ENCODE assay signal across 30 mouse cellular contexts in genomic region chr1:58397731-58398130, GRCm38 (mm10).
"Had no signal": no experiment of that assay in that cellular context is flagged by ENCODE, and none has a peak within 500 bp of the region (broad histone marks: within the 10 kb centered on the region; RNA-seq: fewer than 3 reads in every experiment).

No protein-coding gene starts in this region.

- H3K9ac ChIP-seq: limb, embryonic 12.5 days; limb, embryonic 13.5 days; limb, embryonic 15.5 days; liver, embryonic 12.5 days; liver, embryonic 13.5 days; liver, embryonic 14.5 days; liver, embryonic 15.5 days; liver, postnatal 0 days; lung, embryonic 14.5 days; lung, embryonic 15.5 days; midbrain, embryonic 12.5 days; midbrain, embryonic 13.5 days; midbrain, embryonic 15.5 days had no signal

- H3K9me3 ChIP-seq: limb, embryonic 10.5 days; limb, embryonic 12.5 days; limb, embryonic 13.5 days; limb, embryonic 15.5 days; liver, embryonic 12.5 days; liver, embryonic 13.5 days; liver, embryonic 15.5 days; lung, embryonic 15.5 days; megakaryocyte, embryonic 14.5 days; midbrain, embryonic 10.5 days; midbrain, embryonic 12.5 days; midbrain, embryonic 13.5 days; midbrain, embryonic 15.5 days had no signal

- ATAC-seq: liver, embryonic 12.5 days; liver, postnatal 0 days; lung, postnatal 0 days; midbrain, embryonic 13.5 days; midbrain, embryonic 15.5 days; midbrain, embryonic 16.5 days had no signal

- DNase-seq: left cerebral cortex, postnatal 4 days; liver; liver, embryonic 13.5 days; liver, postnatal 0 days; lung, adult 18-20 months; lung, adult 2 months; lung, embryonic 14.5 days; lung, postnatal 10 days; lung, postnatal 14 days; lung, postnatal 36 days; lung, postnatal 4 days had no signal

- H3K4me3 ChIP-seq: left cerebral cortex, adult 2 months; limb, embryonic 10.5 days; limb, embryonic 12.5 days; limb, embryonic 13.5 days; limb, embryonic 15.5 days; liver, embryonic 12.5 days; liver, embryonic 13.5 days; liver, embryonic 15.5 days; lung, embryonic 15.5 days; megakaryocyte, embryonic 14.5 days; midbrain, embryonic 10.5 days; midbrain, embryonic 12.5 days; midbrain, embryonic 13.5 days; midbrain, embryonic 15.5 days; myocyte had no signal

- H3K4me2 ChIP-seq: limb, embryonic 12.5 days; limb, embryonic 13.5 days; limb, embryonic 15.5 days; liver, embryonic 11.5 days; liver, embryonic 12.5 days; liver, embryonic 13.5 days; liver, embryonic 15.5 days; lung, embryonic 14.5 days; lung, embryonic 15.5 days; midbrain, embryonic 12.5 days; midbrain, embryonic 13.5 days; midbrain, embryonic 15.5 days had no signal

- H3K27me3 ChIP-seq: limb, embryonic 12.5 days; limb, embryonic 13.5 days; limb, embryonic 15.5 days; liver, embryonic 12.5 days; liver, embryonic 13.5 days; liver, embryonic 15.5 days; lung, embryonic 15.5 days; megakaryocyte, embryonic 14.5 days; midbrain, embryonic 12.5 days; midbrain, embryonic 13.5 days; midbrain, embryonic 15.5 days had no signal

- H3K4me1 ChIP-seq: limb, embryonic 15.5 days had no signal

- H3K27ac ChIP-seq: left cerebral cortex, adult 2 months; limb, embryonic 10.5 days; limb, embryonic 12.5 days; limb, embryonic 13.5 days; limb, embryonic 15.5 days; liver, embryonic 12.5 days; liver, embryonic 13.5 days; liver, embryonic 14.5 days; liver, embryonic 15.5 days; lung, embryonic 15.5 days; macrophage; midbrain, embryonic 10.5 days; midbrain, embryonic 12.5 days; midbrain, embryonic 13.5 days; midbrain, embryonic 15.5 days had no signal
